Mouse (Mus musculus) G1E (cell line): Measurements from ENCODE around the gene Crim1. TPM values are rescaled to one million over a fixed set of nuclear protein-coding genes. Genes with fewer than 3 reads are reported as not detected.

Experiments
- ATAC-seq: 2 replicates; pipeline ENCODE4 v1.8.0; 2016; ENCODE audit warnings: mild to moderate bottlenecking; ENCODE audit not compliant: insufficient number of reproducible peaks, poor library complexity, low FRiP score, severe bottlenecking; ENCODE audit errors: extremely low read depth
- DNase-seq: peaks from one replicate; pipeline ENCODE4 v3.0.0; 2012; ENCODE audit warnings: low spot score
- H3K27me3 ChIP-seq: 2 replicates; pipeline ENCODE4 v1.6.1; 2012; ENCODE audit warnings: mild to moderate bottlenecking, low read length, inconsistent platforms; ENCODE audit not compliant: insufficient read depth
- H3K36me3 ChIP-seq: replicated peaks from 2 replicates; pipeline ENCODE3; 2012; ENCODE audit warnings: mild to moderate bottlenecking, inconsistent platforms
- H3K4me1 ChIP-seq: 2 replicates; pipeline ENCODE4 v1.6.1; 2012; ENCODE audit warnings: low read depth, low read length, inconsistent platforms, mixed read lengths; ENCODE audit not compliant: insufficient read depth
- H3K4me3 ChIP-seq: 2 replicates; pipeline ENCODE4 v1.5.1; 2012; ENCODE audit warnings: low read depth, mild to moderate bottlenecking, inconsistent platforms, low read length, moderate library complexity, mixed read lengths
- H3K9me3 ChIP-seq: replicated peaks from 2 replicates; pipeline ENCODE4 v1.6.1; 2012; ENCODE audit warnings: inconsistent platforms
- CTCF ChIP-seq: IDR thresholded peaks from 2 replicates; pipeline ENCODE4 v1.5.1; 2012; ENCODE audit warnings: low read depth, low read length, inconsistent platforms, mixed read lengths
- GATA1 ChIP-seq: IDR thresholded peaks from 2 replicates; pipeline ENCODE4 v1.6.1; 2012; ENCODE audit warnings: borderline replicate concordance, low read length, inconsistent platforms, mixed read lengths
- GATA2 ChIP-seq: IDR thresholded peaks from 2 replicates; pipeline ENCODE4 v1.6.1; 2012; ENCODE audit warnings: low read depth, low read length, inconsistent platforms, borderline replicate concordance
- POLR2AphosphoS5 ChIP-seq: IDR thresholded peaks from 2 replicates; pipeline ENCODE4 v1.6.1; 2012; ENCODE audit warnings: low read depth, low read length, inconsistent platforms; ENCODE audit not compliant: insufficient replicate concordance
- TAL1 ChIP-seq: conservative IDR thresholded peaks from 2 replicates; pipeline ENCODE4 v1.6.1; 2012; ENCODE audit warnings: low read depth, low read length, inconsistent platforms, mixed read lengths
- polyA plus RNA-seq: library from polyadenylated mRNA; stranded (reverse); fragments of >175 nt; gene quantifications from 2 replicates; pipeline ENCODE4 v1.2.3, GENCODE M21; 2012
- total RNA-seq, 2 experiments: library from RNA; stranded (forward) in 1 of 2; stranded (reverse) in 1 of 2; fragments of 200-1000 nt in 1 of 2; fragments of >200 nt in 1 of 2; fragmentation: Nextera tagmentation in 1 of 2; gene quantifications; 2 replicates each; pipeline ENCODE4 v1.2.3; 2014 to 2017

Crim1 gene
- total and polyA plus RNA-seq, 3 experiments = 20.3 to 37.8 (median 21.9) TPM

GRCm38 (mm10) chr17:78298967-78299540 is 99.0 kb downstream of the Crim1 start:
- TF ChIP-seq POLR2AphosphoS5 = no peak
- no peak for TF ChIP-seq GATA2
- no peak for TF ChIP-seq TAL1
- no peak for TF ChIP-seq CTCF
- no peak for TF ChIP-seq GATA1
- Histone ChIP-seq H3K4me3 (peak overlapping the region; percentile 40; the same call in 1 of the 2 replicates), H3K36me3 (peaks cover 78% of the 10 kb centered on the region), H3K27me3 (no peaks in the 10 kb centered on the region), H3K4me1 (peaks cover 86% of the 10 kb centered on the region), H3K9me3 (no peaks in the 10 kb centered on the region)
- peak; percentile 24 for ATAC-seq
- DNase-seq = peak; percentile 41

- Histone ChIP-seq H3K27me3 (no peaks in the 10 kb centered on the region), H3K9me3 (no peaks in the 10 kb centered on the region), H3K4me1 (peaks cover 78% of the 10 kb centered on the region), H3K36me3 (peaks cover 75% of the 10 kb centered on the region), H3K4me3 (peak overlapping the region; percentile 16; the same call in 1 of the 2 replicates)
- TF ChIP-seq POLR2AphosphoS5 (no peak), CTCF (no peak), GATA2 (no peak), TAL1 (peak; percentile 51), GATA1 (no peak)
- DNase-seq (peak; percentile 64), ATAC-seq (peak; percentile 93)
Measured at GRCm38 (mm10) chr17:78303053-78303452, 103.0 kb downstream of the Crim1 start.

- Histone ChIP-seq H3K27me3 (no peaks in the 10 kb centered on the region), H3K9me3 (no peaks in the 10 kb centered on the region), H3K4me3 (no peak overlapping the region), H3K4me1 (peaks cover 69% of the 10 kb centered on the region), H3K36me3 (peaks cover 75% of the 10 kb centered on the region)
- TF ChIP-seq CTCF (no peak), GATA2 (no peak), POLR2AphosphoS5 (no peak), GATA1 (no peak), TAL1 (no peak)
- DNase-seq (no peak), ATAC-seq (no peak)
Measured at GRCm38 (mm10) chr17:78304059-78304458, 104.0 kb downstream of the Crim1 start.

GRCm38 (mm10) chr17:78306434-78306833 is 106.4 kb downstream of the Crim1 start:
- H3K9me3 ChIP-seq = no peaks in the 10 kb centered on the region
- no peak overlapping the region for H3K4me3 ChIP-seq
- H3K4me1 ChIP-seq = peaks cover 46% of the 10 kb centered on the region
- DNase-seq = no peak
- peaks cover 64% of the 10 kb centered on the region for H3K36me3 ChIP-seq
- TF ChIP-seq CTCF = no peak
- no peak for TF ChIP-seq TAL1
- TF ChIP-seq POLR2AphosphoS5 = no peak
- no peak for TF ChIP-seq GATA2
- no peak for TF ChIP-seq GATA1
- H3K27me3 ChIP-seq = no peaks in the 10 kb centered on the region
- ATAC-seq = no peak

GRCm38 (mm10) chr17:78308221-78308620 is 108.2 kb downstream of the Crim1 start:
- TF ChIP-seq POLR2AphosphoS5 (no peak), TAL1 (no peak), GATA2 (no peak), CTCF (no peak), GATA1 (no peak)
- Histone ChIP-seq H3K9me3 (no peaks in the 10 kb centered on the region), H3K4me1 (peaks cover 33% of the 10 kb centered on the region), H3K27me3 (no peaks in the 10 kb centered on the region), H3K36me3 (peaks cover 73% of the 10 kb centered on the region), H3K4me3 (no peak overlapping the region)
- no peak for DNase-seq
- ATAC-seq = no peak

GRCm38 (mm10) chr17:78313006-78313405 is 113.0 kb downstream of the Crim1 start:
- DNase-seq (no peak), ATAC-seq (no peak)
- TF ChIP-seq CTCF = no peak
- TF ChIP-seq POLR2AphosphoS5 = no peak
- no peak for TF ChIP-seq TAL1
- TF ChIP-seq GATA1 = no peak
- no peak for TF ChIP-seq GATA2
- Histone ChIP-seq H3K4me1 (peaks cover 28% of the 10 kb centered on the region), H3K9me3 (no peaks in the 10 kb centered on the region), H3K27me3 (no peaks in the 10 kb centered on the region), H3K4me3 (no peak overlapping the region), H3K36me3 (peaks cover 80% of the 10 kb centered on the region)

GRCm38 (mm10) chr17:78313612-78314011 is 113.6 kb downstream of the Crim1 start:
- Histone ChIP-seq H3K9me3 (no peaks in the 10 kb centered on the region), H3K27me3 (no peaks in the 10 kb centered on the region), H3K36me3 (peaks cover 78% of the 10 kb centered on the region), H3K4me1 (peaks cover 30% of the 10 kb centered on the region), H3K4me3 (no peak overlapping the region)
- TF ChIP-seq GATA1 (no peak), TAL1 (no peak), POLR2AphosphoS5 (no peak), GATA2 (no peak), CTCF (no peak)
- ATAC-seq (no peak), DNase-seq (no peak)
